Mouse (Mus musculus) left cerebral cortex, adult 9 months (tissue): ENCODE results near the gene Fam83e.

Experiments used
- DNase-seq, 2 experiments: peaks; one replicate each; pipeline ENCODE4 v3.0.0; 2022; ENCODE audit warnings: low spot score in 2 of 2

The Fam83e gene

DNA sequence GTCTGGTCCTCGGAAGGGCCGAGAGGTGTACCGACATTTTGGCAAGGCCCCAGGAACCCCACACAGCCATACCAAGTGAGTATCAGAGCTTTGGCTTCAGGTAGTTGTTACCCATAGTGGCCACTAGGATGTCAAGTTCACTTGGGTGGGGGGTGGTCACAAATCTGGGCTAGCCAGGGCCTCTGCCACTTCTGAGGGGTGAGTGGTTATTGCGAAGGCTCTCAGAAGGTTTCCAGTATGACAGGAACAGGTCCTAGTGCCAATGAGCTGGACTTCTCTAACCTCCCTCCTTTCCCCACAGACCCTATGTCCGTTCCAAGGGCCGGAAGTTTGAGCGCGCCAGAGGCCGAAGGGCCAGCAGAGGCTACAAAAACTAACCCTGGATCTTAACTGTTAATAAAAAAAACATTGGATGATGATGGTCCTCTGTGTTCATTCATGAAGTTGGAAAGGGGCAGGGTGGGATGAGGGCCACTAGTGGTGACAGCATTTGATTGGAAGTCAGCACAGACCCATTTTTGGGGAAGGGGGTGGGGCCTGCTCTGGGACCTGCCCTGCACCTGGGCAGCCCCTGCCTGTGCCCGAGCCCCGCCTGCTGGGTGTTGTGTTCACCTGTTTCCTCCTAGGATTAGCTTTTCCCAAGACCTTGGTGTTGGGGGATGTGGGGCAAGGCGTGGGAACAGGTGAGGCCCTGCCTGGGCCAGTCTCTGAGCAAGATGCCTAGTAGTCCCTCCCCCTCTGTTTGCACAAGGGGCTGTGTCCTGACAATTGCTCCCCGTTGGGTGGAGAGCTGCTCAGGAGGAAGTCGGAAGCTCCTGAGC lies at the start of gene Fam83e:
Gene Fam83e, plus strand, starts transcription at position 800 of the 821 bp plus-strand sequence.
- DNase-seq = no peak

DNA sequence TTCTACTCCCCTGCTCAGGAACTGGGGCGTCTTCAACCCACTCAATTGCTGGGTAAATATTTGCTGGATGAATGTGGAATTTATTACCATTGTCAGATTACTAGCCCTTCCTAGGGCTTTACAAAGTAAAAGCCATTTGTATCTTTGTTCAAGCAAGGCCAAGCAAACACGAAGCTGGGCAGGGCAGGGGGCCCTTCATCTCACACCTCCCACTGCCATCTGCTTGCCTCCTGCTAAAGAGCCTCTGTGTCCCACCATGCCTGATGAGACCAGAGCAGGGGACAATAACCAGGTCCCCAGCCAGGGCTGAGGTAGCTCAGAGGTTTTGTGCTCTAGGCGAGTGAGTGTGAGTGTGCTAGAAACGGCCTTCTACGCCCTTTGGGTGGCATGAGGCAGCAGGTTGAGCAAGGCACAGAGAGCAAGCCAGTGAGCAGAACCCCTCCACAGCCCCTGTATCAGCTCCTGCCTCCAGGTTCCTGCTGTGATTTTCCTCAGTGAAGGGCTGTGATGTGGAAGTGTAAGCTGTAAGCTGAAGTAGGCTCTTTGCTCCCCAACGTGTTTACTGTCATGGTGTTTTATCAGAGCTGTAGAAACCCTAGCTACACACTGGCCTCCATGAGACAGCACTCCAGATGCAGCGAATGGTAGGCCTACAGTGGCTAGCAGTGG lies 43.3 kb upstream of the Fam83e start:
- no peak for DNase-seq

DNA sequence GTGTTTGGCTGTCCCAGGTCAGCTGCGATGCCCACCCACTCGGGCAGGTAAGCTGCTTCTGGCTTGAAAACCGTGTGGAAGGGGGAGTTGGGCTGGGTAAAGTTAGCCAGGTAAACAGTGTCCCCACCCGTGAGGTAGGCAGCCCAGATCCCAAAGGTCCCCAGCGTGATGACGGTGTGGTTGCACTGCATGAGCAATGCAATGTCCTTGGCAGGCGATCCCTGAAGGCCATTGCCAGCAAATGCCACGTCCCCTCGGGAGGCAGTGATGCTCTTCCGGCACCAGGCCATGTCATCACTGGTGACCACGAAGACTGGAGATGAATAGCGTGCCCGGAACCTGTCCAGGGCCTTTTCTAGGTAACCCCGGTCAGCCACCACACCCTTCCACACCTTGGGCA lies 42.5 kb upstream of the Fam83e start:
- DNase-seq = no peak

DNA sequence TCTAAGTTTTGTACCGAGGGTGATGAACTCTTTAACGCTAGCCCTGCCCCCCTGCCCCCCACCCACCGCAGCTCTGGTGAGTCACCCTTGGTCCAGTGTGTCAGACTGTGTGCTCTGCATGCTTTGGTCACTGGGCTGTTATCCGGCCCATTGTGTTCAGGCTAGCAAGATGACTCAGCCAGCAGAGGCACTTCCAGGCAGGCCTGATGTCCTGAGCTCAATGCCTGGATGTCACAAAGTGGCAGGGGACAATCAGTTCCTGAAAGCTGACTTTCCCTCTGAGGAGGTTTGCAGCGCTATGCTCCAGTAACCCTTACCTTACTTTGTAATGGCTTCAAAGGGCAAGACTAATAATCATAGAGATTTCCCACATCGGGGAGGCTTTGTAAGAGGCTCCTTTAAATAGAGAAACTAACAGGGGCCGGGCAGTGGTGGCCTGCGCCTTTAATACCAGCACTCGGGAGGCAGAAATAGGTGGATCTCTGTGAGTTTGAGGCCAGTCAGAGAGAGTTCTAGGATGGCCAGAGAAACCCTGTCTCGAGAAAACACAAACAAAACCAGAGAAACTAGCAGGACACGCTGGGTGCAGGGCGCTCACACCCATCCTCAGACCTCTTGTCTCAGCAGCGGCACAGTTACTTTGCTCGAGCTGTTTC lies 40.9 kb upstream of the Fam83e start:
- DNase-seq = no peak

DNA sequence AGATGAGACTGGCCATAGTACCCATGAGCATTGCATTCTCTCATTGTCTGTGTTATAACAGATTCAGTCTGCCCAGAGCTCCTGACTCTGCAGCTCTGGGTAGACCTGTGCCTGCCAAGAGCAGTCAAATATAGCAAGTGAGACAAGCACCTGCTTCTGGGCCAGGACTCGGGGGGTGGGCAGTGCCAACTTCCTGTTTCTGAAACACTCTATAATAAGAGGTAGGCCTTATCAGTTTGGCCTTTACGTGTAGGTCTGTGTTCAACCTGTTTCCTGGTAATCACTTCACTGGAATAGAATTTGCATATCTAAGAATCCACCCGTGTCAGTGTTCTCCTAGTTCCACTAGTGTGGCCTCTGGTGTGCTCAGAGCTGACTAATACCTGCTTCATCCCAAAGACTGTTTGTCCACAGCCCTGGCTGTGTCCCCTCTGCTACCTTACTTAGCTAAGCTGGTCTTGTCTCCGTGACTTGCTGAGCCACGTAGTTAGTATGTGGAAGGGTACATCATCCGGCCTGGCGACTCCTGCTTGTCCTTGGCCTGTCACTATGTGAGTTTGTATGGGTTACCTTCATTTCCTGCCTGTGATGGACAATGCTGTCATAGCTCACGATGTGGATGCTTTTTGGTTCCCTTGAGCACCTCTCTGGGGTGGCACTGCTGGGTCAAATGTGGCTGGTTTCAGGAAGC lies 39.8 kb upstream of the Fam83e start:
- DNase-seq = no peak

DNA sequence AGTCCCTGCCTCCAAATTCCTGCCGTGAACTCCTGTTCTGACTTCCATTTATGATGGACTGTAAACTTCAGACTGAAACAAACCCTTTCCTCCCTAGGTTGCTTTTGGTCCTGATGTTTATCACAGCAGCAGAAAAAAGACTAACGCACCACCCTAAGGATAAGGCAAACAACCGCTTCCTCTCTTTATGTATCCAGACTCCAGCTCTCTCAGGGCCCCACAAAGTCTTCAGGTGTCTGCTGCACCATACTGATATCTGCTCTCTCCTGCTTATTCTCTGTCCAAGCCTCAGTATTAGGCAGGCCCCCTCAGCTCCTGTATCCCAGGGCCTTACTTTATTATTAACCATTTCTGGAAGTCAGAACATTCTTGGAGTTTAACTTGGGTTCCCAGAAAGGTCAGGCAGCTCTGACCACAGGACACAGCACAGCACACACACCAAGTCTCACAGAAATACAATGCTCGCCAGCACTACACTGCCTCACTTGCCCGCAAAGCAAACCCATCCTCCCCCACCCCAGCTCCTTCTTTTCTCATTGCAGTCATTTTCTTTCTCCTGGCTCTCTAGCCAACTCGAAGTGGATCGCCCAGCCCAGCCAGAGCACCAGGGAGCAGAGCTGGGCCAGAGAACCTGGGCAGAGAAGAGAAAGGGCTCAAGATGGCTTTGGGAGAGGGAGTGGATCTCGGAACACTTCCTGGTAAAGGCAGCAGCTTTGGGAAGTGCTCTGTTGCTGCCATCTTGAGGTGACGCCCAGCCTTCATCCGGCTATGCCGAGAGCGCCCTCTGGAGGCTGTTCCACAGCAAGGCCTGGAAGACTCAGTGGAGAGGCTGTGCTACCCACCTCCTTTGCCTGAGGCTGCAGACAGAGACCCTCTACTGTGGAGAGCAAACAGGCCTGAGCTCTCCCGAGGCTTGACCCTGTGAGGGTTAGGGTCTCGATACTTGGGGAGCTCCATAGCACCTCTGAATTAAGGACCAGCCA lies 38.6 kb upstream of the Fam83e start:
- peak in 1 of 2 experiments; percentile 85 for DNase-seq

DNA sequence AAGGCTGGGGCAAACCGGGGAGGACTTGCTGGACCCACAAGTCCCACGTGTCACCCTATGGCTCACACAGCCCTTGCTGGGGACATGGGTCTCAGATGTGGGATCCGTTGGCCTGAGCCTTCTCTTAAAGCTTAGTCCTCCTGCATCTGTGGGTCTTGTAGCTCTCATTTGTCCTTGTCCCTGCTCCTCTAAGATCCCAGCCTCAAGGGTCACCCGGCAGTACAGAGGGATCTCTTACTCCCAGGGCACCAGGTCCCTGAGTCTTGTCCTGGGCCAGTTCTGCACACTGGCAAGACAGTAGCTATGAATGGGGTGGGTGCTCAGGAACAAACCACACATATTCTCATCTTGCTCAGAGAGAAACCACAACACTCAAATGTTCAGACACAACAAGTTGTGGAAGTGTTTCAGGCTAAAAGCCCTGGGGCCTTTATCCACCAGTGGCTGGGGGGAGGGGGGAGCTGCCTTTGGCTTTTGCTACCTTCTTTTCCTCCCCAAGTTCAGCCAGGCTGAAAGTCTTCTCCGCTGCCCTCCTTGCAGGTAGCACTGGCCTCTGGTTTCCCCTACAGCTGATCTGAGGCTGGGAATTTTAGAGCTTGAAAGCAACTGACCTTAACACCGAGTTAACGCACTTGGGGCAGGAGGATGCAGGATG lies 37.5 kb upstream of the Fam83e start, which contains the start of gene Ntn5:
Gene Ntn5, plus strand, starts transcription at position 627 of the 655 bp plus-strand sequence.
- no peak for DNase-seq

DNA sequence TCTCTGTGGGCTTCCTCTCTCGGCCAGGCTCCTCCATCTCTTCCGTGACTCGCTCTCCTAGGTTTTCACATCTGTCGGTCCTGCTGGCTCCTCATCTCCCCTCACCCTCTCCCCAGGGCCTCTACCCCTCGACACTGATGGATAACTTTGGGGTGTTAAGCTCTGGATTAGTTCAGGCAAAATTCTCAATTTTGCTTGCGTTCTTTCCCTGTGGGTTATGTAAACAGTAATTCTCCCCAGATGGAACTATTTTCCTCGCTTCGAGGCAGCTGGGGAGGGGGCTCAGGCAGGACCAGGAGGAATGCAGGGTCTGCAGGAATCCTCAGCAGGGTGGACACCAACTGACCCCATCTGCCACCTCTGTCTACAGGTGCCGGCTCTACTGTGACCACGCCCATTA lies 35.2 kb upstream of the Fam83e start:
- DNase-seq = no peak

DNA sequence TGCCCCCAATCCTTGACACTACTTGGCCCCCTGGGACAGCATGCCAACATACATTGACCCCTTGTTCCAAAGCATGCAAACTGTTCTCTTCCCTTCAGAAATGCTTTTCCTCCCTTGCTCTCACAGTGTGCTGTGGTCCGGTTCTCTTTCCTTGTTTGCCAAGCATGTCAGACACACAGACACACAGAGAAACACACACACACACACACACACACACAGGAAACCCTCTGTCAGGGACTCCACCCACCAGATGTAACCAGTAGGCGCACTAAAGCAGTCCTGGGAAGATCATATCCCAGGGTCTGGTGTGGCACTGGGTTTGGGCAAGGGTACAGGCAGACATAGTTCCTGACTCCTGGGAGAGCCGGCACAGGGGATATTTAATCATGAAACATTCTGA lies 34.2 kb upstream of the Fam83e start:
- DNase-seq = no peak

DNA sequence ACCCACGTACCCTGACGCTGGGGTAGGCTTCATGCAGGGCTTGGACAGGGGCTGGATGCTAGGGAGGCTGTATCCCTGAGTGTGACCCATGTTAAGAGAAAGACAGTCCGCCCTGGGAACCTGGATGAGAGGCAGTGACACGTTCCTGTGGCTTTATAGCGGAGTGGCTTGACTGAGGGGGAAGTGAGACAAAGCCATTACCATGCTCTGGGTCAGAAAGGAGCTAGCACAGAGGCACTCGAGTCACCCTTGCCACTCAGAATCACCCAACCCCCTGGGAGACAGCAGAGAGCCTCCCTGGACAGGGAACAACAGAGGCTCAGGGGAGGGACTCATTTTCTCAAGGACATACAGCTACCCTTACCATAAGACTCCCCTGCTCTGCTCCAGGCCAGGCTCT lies 31.9 kb upstream of the Fam83e start:
- DNase-seq = no peak

DNA sequence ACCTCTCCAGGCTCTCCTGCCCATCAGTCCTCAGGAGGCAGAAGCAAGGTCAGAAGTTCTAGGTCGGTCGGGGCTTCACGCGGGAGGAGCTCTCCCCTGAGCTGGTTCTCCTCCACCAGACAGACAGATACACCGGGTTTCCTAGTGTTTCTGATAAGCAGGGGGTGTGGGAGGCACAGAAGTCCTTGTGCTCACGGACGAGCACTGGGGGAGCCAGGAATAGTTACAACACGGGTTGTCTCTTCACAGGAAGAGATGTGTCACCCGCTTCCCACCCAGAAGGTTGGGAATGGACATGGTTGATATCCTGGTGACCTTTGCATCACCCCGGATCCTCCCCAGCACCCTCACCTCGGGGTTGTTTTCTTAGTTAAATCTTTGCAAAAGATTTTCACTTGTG lies 31.2 kb upstream of the Fam83e start:
- DNase-seq = no peak

DNA sequence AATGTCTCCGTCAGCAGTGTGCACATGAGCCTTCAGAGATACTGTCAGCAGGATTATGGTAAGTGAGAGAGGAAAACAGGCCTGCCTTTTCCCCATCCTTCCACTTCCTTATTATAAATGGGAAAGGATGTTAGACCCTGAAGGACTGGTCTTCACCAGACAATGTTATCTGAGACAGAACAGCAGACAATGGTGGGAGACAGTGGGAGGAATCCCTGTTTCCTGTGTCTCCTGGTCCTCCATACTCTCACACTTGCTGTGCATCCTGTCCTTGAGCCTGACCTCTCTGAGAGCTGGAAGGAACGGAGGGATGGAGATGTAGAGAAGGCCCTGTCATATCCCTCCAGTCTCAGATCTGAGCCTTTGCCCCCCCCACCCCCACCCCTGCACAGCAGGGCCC lies 28.6 kb upstream of the Fam83e start:
- no peak for DNase-seq

DNA sequence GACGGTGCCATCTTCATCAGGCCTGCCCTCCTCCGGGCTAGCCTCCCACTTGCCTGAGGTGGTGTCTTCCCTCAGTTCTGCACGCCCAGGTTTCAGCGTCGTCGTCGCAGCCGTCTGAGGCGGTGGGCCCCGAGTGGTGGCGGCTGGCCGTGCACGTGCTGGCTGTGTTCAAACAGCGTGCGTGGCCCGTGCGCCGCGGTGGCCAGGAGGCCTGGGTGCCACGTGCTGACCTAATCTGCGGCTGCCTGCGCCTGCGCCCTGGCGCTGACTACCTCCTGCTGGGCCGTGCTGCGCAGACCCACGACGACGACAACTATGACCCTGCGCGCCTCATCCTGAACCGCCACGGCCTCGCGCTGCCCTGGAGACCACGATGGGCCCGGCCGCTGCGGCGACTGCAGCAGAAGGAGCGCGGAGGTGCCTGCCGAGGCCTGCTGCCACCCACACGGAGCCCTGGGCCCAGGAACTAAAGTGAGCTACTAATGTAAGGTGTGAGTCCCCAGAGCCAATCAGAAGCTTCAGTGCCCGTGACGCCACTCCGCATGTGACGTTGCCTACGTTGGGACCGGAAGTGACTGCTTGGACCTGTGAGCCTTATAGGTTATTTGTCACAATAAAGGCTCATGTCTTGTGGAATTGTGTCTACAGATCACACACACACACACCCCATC lies 27.0 kb upstream of the Fam83e start, which contains the start of gene Sec1:
Gene Sec1, minus strand, starts transcription at position 482 of the 671 bp plus-strand sequence.
- DNase-seq = no peak

DNA sequence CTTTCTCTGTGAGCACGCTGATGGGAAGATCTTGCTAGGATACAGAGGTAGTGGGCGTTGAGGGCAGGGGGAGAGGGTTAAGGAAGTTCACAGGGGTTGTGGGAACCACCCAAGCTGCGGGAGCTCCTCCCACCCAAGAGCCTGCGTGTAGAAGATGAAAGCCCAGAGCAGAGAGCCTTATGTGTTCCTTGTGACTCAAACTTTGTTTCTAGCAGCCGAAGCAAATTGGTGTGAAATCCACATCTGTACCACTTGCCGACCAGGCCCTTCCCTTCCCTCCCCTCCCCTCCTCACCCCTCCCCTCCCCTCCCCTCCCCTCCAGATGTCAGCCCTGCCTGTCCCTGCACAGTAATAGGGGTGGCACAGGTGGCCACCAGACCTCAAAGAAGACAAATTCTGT lies 25.9 kb upstream of the Fam83e start:
- DNase-seq = no peak

DNA sequence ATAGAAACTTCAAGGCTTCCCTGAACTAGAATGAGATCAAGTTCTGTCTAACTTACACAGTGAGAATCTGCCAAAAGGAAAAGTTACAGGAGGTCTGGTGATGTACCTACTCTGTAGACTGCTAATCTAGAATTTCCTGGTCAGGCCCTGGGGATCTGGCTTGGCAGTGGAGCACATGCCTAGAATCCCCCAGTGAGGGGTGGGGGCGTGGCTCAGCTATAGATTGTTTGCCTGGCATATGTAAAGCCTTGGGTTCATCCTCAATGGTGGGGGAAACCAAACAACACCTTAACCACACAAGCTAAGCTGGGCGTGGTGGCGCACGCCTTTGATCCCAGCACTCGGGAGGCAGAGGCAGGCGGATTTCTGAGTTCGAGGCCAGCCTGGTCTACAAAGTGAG lies 23.1 kb upstream of the Fam83e start:
- no peak for DNase-seq

DNA sequence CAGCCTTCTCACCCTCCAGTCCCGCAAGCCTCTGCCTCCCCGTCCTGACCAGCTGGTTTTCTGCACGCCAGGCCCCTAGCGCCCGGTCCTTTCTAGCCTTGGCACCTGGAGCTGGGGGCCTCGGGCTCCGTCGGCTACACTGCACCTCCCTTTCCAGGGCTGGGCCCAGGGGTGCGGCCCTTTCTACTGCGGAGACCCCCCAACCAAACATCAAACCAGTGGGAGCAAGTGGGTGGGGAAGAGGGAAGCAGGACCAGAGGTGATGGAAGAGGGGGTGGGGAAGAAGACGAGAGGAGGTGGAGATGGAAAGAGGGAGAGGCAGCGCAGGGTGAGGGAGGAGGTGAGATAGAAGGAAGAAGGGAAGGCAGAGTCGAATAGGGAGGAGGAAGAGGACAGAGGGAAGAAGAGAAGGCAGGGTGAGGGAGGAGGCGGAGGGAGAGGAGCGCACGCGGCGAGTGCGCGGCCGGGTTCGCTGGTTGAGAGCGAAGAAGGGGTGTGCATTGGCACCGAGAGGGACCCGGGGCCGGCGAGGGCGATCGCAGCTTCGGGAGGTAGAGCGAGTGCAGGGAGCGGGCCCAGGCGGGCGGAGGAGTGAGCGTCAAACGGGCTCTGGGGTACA lies 21.4 kb upstream of the Fam83e start, which contains the start of gene Car11:
Gene Car11, plus strand, starts transcription at position 321 of the 619 bp plus-strand sequence.
- DNase-seq = peak in 1 of 2 experiments; percentile 58

DNA sequence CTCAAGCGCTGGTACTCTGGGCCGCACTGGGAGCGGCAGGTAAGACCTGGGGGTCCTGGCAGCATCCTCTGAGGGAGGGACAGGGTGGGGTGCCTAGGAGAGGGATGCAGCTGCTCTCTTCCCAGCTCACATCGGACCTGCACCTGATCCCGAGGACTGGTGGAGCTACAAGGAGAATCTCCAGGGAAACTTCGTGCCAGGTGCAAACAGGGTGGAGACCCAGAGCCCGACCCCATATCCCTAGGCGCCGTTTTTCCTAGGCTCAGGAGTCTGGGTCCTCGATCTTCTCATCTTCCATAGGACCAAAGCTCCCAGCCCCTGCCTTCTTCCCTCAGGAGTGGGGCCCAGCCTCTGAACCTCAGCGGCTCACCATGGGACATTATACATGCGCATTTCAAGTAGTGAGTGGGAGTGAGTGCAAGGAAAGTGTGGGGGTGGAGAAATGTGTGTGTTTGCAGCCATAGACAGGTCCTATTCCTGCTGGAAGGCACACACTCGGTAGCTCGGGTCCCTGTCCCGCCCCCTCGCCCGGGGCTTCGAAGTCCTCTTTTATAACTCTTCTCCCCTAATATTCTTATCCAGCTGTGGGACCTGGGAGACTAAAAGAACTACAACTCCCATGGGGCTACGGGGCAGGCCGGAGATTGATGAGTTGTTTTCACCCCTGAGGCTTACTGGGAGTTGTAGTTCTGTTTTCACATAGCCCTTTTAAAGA lies 20.6 kb upstream of the Fam83e start:
- DNase-seq = peak; percentile 88 to 91

DNA sequence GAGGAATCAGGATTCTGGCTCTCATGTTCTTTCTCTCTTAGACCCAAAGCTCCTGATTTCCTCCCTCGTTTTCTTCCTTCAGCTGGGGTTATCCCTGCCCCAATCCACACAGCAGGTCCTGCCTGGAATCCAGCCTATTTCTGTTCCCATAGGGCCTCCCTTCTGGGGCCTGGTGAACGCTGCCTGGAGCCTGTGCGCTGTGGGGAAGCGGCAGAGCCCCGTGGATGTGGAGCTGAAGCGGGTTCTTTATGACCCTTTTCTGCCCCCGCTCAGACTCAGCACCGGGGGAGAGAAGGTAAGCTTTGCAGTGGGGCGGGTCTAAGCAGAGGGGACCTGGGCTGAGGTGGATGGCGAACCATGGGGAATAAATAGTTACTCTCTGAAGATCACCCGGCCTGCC lies 19.9 kb upstream of the Fam83e start:
- DNase-seq = peak in 1 of 2 experiments; percentile 54
